Mouse (Mus musculus): ENCODE results near the gene Ccnjl.

Gene Ccnjl

DNA sequence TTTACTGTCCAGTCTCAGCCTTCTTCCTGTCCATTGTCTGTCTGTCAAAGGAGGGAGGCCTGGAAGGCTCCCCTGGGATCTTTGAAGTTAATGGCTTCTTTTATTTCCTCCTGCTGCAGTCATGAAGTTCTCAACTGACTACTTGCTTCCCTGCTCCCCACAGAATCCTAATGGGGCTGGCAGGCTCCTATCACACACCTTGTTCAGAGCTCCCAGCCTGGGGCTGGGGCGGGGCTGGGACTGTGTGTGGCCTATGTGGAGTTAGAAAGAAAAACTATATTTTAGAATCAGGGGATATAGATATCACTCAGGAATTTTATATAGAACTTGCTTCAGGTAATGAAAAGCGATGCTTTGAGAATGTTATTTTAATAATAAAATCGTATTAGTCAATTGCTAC is 8.1 kb upstream of the Ccnjl start:
- DNase-seq (ENCODE audit: low spot score in 2 of 2): no peak

DNA sequence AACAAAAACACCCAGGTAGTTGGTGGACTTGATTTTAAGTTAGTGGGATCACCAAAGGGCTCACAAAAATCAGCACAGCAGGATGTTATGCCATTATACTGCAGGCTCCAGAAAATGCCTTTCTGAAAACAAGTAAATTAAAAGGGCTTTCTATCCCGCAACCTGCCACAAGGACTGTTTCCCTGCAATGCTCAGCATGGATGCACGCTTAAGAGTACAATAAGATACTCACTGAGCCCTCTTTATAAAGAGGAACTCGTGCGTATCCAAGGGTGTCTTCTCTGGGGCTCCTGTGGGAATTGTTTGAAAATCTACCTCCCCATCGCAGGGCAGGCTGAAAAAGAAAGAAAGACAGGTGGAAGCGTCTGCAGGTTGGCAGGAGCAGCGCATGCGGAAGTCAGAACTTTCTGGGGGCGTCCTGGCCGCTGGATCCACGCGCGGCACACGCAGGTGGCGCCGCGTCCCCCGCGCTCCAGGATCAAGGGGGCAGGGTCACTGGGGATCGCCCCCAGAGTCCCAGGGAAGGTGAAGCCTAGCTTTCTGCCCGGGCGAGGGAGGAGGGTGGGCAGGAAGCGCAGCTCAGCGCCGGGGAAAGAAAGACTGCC is 404 bp upstream of the Ccnjl start:
- DNase-seq (ENCODE audit: low spot score in 2 of 2): peak in 1 of 2 experiments; percentile 14

DNA sequence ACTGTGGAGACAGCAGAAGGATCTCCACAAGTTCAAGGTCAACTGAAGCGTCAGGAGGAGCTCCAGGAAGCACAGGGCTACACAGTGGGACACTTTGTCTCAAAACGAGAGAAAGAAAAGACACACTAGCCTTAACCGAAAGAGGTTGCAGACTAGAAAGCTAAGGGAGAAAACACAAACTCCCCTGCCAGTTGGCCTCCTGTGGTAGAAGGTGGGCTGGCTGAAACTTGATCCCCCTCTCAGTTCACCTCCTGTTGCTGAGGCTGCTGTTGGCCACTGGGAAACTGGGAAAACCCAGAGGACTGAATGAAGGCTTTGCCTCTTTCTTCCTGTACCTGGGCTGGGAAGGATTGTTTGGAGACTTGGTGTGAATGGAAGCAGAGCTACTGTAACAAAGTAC is 1.5 kb downstream of the Ccnjl start:
- no peak for DNase-seq (ENCODE audit: low spot score in 2 of 2)

DNA sequence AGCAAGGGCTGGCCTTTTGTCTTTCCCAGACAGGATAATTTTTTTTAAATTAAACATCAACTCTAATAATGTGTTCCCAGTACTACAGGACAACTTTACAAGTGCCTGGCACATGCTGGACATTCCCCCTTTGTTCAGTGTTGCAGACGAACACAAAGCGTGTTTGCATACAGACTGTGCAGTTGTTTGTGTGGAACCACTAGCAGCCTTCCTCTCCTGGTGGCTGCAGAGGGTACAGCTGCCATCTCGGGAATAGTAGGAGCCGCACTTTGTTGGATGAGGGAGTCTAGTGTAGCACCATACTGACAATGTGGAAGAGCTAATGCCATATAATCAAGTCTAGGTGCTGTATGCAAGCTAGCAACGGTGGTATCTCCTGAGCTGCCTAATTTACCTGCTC is 3.0 kb downstream of the Ccnjl start:
- DNase-seq (ENCODE audit: low spot score in 2 of 2): no peak

DNA sequence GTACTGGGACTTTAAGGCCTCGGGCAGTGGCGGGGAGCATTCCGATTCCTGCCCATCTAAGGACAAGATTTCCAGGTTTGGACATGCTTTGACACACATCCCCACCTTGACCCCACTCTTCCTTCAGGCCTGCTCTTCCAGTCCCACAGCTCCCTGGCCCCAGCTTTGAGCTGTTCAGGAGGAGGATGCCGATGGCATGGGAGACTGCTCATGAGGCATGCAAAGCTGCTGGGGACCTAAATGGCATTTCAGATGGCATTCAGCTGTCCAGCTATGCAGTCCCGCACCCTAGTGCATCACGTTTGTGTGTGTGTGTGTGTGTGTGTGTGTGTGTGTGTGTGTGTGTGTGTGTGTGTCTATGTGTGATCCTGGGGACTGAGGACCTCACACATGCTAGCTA is 8.5 kb downstream of the Ccnjl start:
- DNase-seq (ENCODE audit: low spot score in 2 of 2): no peak

DNA sequence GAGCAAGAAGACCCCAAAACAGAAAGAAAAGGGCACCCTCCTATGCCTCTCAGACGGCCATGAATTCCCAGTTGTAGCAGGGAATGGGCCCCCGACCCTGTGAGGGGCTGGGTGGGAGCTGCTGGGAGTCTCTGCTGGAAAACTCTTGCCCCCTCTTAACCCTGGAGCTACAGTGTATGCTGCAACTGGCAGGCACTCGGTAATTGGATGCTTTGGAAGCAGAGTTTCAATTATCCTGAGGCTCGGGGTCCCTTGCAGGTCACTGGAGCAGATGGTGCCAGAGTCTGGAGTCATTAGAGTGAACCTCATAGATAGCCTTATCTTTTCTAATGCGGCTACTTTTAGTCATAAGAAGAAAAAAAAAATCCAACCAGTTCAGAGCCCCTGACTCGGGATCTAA is 11.3 kb downstream of the Ccnjl start:
- DNase-seq (ENCODE audit: low spot score in 2 of 2): no peak

DNA sequence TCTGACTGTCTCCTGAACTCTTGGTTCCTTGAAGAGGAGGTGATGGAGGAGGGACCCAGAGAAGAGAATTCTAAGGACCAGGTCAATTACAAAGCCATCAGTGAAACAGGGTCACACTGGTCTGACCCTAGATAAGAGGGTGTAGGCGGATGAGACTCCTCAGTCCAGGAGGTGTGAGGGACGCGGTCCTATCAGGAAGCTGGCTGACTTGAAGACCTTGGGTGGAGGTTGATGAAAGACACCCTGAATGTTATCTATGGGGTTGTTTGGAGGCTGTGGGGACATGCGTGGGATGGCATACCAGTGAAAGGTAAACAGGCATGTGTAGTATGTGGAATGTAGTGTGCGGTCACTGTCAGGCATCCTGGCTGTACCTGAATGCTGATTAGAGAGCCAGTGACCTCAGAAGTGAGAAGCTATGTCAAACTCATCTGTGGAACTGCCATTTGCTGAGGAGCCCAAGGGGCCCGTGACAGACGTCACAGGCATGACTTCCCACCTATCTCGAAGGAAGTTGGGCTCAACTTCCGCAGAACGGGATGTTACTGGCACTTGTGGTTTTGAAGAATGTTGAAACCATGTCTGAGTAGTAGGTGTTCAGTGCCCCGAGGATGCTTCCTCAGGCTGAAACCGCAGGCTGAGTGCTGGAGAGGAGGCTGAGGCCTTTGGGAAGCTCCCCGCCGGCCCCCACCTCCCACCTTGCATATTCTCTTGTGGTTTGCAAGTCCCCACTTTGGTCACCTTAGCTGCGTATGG is 15.3 kb downstream of the Ccnjl start:
- DNase-seq (ENCODE audit: low spot score in 2 of 2): no peak

DNA sequence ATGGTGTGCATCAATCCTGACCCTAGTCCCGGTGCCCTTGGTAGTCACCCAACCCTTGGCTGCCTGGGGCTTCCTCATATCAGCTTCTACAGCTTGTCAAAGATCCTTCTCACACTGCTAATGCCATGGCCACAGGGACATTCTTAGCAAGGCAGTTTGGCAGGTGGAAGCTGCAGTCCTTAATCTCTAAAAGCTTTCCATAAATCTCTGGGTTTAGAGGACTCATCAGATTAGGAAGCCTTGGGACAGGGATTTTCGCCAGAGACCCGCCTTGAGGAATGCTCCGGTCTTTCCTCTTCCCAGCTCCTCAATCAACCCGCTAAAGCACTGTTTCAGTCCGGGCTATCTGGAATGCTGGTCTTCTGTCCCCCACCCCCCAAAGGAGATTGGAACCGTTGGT is 16.2 kb downstream of the Ccnjl start:
- DNase-seq (ENCODE audit: low spot score in 2 of 2): no peak

DNA sequence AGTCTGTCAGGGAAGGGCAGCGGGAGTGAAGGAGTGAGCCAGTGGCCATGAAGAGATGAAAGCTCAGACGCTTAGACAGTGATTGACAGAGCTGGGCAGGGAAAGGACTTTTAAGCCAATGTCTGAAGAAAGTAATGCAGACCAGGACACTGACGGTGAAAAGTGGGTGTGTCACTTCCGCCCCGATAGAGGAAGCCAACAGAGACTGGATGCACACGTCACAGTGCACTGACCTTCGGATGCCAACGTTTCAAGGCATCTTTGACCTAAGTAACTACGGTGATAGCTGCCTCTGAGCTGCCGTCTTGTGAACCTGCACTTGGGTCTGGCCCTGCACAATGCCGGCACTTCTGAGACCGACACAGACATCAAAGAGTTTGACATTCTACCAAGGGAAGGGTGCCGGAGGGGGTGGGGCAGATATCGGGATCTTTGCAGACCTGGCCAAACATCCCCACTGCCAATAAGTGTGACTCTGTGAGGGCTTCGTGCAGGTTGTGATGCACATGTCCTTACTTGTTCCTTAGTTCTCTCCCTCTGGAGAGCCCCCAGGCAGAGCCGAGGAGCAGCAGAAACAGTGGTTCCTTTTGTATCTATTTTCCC is 17.4 kb downstream of the Ccnjl start:
- DNase-seq (ENCODE audit: low spot score in 2 of 2): no peak

DNA sequence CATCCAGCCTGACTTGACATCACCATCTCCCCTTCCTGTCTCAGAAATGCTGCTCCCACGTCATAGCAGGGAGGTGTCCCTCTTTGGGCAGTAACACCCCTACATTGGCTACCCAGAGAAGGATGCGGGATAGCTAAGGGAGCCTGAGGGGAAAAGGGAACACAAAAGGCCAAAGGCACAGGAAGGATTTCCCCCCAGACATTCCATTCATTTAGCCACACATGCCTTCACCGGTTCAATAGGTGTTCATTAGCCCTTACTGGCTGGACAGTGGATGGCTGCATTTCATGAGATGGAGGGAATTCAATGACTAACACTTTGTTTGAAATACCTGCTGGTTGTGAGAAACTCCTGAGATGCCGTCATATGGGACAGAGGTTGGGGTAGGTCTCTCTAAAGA is 18.1 kb downstream of the Ccnjl start:
- DNase-seq (ENCODE audit: low spot score in 2 of 2): no peak

DNA sequence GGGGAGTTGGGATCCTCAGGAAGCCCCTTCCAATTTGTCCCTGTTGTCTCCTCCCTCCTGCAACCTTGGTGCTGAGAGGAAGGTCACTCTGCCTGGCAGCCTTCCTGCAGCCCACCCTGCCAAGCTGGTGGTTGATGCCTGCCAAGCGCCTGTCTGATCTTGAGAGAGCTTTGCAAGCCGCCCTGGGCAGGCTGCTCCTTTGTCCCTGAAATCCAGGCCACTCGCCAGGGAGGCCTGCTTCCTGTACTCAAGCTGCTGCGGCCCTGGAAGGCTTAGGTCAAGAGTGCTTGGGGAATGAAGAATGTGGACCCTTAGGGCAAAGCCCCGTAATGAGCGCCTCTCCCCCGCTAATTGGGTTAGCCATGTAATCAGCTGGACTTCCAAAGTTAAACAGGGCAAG is 19.6 kb downstream of the Ccnjl start:
- no peak for DNase-seq (ENCODE audit: low spot score in 2 of 2)

DNA sequence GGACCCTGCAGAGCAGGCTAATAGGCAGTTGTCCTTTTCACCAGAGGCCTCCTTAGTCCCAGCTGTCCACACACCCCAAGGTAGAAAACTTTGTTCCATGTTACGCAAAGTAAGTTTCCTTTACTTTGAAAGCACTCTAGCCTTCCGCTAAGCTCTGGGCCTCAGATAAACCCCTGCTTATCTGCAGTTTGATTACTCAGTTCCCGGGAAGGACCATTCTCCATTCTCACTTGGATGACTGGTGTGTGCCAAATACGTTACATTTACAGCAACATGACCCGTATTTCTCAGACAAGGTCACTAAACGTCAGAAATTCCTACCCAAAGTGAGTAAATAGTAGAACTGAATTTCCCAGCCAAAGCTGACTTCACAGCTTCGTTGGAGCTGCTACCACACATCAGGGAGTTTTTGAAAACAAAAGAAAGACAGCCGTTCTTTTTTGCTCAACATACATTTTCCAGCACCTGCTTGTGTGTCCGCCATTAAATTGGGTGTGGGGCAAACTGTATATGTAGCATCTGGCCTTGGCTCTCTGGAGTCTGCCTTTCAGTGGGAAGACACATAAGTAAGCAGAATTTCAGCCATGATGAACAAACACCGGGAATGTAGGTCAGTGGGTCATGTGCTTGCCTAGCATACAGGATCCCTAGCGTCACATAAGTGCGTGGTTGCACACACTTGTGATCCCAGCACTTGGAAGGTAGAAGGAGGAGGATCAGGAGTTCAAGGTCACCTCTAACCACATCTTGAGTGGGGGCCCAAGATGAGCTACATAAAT is 20.3 kb downstream of the Ccnjl start:
- DNase-seq (ENCODE audit: low spot score in 2 of 2): no peak

DNA sequence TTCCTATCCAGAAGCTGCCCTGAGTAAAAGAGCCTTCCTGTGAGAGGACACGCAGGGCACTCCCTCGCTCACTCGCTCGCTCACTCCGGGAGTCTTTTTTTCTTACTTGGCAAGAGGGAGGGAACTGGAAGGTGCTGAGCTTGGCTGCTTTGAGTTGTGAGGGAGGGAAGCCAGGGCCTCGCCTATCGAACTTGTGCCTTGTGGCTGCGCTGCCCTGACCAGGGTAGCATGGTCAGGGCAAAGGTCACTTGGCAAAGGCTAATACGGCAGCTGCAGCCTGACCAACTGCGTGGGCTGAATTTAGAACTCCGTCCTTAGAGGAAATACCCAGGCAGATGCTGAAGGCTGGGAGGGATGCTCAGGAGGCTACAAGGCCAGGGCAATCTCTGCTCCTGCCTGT is 21.1 kb downstream of the Ccnjl start:
- no peak for DNase-seq (ENCODE audit: low spot score in 2 of 2)

DNA sequence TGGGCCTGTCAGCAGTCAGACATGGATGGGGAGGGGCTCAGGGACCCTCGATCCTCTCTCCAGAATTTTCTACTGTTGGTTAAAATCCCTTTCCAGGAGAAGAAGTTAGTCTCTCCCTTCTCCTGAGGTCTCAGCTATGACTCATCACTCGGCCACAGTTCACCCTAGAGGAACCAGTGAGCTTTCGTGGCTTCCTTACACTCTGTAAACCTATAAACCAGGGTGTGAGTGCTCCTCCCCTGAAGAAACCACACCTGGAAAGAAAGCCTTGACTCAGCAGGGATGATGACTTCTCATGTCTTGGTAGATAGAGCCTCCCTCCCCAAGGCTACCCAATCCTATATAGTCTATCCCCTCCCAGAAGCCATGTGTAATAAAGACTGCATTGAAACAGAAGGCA is 23.2 kb downstream of the Ccnjl start:
- no peak for DNase-seq (ENCODE audit: low spot score in 2 of 2)

DNA sequence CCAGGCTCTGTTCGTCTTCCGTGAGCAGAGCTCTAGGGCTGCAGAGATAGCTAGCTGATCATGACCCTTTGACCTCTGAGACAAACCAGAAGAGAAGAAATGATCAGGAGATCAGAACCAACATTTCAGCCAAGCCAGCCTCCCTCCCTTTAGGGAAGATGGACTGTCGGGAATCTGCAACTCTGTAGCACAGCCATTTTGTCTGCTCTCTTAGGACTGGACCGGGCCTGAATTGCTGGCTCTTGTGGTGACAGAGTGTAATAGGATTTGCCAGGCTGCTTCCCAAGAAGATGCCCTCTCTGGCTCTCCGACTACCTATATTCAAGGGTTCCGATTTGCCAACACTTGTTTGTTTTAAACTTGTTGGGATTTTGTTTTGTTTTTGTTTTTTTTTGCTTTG is 24.1 kb downstream of the Ccnjl start:
- DNase-seq (ENCODE audit: low spot score in 2 of 2): no peak

DNA sequence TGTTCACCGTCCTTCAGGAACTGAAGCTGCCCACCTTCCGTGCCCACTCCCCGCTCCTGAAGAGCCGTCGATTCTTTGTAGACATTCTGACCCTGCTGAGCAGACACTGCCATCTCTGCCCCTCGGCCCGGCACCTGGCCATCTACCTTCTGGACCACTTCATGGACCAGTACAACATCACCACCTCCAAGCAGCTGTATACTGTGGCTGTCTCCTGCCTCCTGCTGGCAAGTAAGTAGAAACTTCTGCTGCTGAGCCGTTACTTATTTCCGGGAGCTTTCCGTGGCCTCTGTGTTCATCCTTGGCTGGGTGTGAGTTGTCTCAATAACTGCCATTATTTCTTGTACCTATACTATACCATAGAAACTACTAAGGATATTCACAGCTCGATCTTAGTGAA is 28.0 kb downstream of the Ccnjl start:
- DNase-seq (ENCODE audit: low spot score in 2 of 2): no peak

DNA sequence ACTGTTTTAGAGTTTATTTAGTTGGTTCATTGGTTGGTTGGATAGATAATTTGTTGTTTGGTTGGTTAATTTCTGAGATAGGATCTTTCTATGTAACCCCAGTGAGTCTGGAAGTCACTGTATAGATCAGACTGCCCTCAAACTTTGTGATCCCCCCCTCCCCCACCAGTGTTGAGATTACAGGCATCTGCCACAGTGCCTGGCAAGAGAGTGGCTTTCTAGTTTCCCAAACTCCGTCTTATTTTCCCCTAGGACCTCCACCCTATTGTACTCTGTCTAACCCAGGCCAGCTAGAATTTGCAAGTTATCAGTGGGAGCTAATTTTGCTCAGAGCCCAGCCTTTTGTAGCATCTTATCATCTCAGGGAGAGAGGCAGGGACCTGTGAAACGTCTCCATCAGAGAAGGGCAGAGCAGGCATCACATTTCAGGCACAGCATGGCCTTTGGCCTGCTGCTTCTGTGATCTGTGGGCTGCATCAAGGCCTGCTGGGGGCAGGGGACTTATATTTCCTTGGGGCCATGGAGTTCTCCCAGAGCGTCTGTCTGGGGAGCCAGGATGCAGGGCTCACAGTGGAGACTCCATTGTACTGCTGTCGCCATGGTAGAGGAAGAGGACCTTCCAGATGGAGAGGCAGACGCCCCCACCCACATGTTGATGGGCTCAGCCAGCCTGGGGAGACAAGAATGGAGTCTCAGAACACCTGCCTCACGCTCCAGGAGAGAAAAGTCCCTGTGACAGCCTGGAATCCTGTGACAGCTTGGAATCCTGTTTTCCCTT is 31.1 kb downstream of the Ccnjl start:
- DNase-seq (ENCODE audit: low spot score in 2 of 2): no peak

DNA sequence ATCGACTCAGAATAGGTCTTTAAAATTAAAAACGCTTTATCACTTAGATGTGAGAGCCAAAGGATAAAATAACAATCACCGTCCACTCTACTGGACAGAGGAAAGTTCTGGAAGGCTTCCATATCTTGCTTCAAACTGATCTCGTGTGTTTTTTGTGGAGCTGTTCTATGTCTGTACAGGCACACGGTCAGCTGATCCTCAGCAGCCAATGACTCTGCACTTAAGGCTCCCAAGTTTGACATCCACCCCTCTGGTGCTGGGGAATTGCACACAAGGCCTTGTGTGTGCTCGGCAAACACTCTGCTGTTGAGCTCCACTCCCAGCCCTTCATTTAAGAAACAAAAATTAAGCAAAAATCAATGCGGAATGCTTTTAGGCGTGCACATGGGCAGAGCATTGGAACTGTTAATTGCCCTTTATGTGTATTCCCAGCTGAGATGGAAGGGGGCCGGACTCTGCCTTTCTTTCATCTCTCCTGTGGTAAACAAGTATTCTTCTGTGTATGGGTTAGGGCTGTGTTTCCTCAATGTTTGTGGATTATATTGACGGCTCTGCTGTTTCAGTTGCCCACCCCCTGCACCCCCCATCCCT is 35.2 kb downstream of the Ccnjl start:
- DNase-seq (ENCODE audit: low spot score in 2 of 2): no peak

DNA sequence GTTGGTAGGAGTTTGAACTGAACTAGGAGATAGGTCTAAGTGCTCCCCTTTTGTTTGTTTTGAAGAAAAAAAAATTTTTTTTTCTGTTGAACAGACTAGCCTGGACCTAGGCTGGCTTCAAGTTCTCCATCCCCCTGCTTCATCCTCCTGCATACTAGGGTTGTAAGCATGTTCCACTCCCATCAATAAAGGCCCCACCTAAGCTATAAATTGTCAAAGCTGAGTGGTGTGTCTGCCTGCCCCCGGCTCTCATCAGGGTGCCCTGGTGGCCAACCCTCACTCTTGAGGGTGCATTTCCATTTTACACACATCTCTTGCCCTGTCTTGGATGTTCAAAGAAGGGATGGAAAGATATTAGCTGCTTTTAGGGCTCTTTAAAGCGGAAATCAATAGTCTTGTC is 36.8 kb downstream of the Ccnjl start:
- no peak for DNase-seq (ENCODE audit: low spot score in 2 of 2)

DNA sequence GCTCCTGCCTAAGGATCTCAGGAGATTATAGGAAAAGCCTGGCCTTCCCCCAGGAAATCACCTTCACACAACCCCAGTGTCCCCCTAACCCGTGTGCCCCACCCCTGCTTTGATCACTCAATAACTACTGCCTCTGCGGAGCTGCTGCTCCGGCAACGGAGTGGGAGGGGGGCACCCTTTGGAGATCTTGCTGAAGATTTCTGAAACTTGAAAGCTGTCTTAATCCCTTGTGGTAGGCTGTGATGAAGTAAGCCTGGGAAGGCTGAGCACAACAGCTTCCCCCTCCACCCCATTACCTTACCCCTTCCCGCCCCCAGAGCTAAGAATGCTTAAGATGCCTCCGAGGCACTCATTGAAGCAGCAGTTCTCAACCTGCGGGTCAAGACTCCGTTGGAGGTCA is 37.3 kb downstream of the Ccnjl start:
- no peak for DNase-seq (ENCODE audit: low spot score in 2 of 2)

DNA sequence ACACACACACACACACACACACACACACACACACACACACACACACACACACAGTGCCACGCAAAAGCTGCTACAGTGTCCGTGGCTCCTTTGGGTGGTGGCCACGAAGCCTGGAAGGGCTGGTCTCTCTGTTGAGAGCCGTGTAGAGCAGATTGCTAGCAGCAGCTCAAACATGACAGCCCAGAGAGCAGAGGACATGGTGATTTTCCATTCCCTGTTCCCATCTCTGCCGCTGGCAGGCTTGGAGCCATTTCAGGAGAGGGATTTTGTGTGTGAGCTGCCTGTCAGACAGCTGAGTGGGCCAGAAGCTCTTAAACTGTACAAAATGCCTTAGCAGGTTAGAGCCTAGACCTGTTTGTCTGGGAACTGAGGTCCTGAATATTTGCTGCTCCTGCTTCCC is 38.1 kb downstream of the Ccnjl start:
- no peak for DNase-seq (ENCODE audit: low spot score in 2 of 2)

DNA sequence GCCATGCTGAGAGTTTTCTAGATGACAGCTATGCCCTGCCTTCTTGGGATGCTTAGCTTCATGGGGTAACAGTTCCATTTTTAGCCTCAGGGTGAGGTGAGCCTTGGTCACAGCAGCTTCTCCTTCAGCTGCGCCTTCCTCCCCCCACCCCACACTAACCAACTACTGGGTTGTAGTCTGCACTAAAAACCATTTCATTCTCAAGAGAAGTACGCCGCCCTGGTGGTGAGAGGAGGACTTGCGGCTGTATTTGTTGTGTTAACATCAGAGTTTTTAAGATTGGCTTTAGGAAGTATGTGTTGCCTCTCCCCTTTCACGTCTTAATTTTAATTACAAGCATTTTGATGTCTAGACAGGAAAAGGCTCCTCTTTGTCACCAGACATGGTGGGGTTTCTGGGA is 39.7 kb downstream of the Ccnjl start:
- DNase-seq (ENCODE audit: low spot score in 2 of 2): peak; percentile 10 to 33
